Mouse (Mus musculus) embryonic facial prominence, embryonic 14.5 days (tissue): ENCODE measurements around the gene Cc2d2a. TPM values are rescaled to one million over a fixed set of nuclear protein-coding genes. Genes with fewer than 3 reads are reported as not detected.

Experiments used
- ATAC-seq: fragments of 200-750 bp; cut with Nextera tagmentation; 2 replicates; pipeline ENCODE4 v1.8.0; 2017; ENCODE audit warnings: low read depth, moderate number of reproducible peaks, moderate TSS enrichment
- DNase-seq: peaks from one replicate; pipeline ENCODE4 v3.0.0-alpha.2; 2015; ENCODE audit warnings: low spot score
- H3K27ac ChIP-seq: fragments of 300-500 bp; sonication (generic); replicated peaks from 2 replicates; pipeline ENCODE4 v1.5.1; 2014; ENCODE audit warnings: low read depth, mild to moderate bottlenecking, low read length, moderate library complexity
- H3K27me3 ChIP-seq: fragments of 300-500 bp; sonication (generic); replicated peaks from 2 replicates; pipeline ENCODE4 v1.6.1; 2014; ENCODE audit warnings: low read length; ENCODE audit not compliant: control insufficient read depth, insufficient read depth
- H3K36me3 ChIP-seq: fragments of 300-500 bp; sonication (generic); 2 replicates; pipeline ENCODE4 v1.6.1; 2014; ENCODE audit warnings: low read length, mixed read lengths; ENCODE audit not compliant: control insufficient read depth, insufficient read depth
- H3K4me1 ChIP-seq: fragments of 300-500 bp; sonication (generic); 2 replicates; pipeline ENCODE4 v1.6.1; 2014; ENCODE audit warnings: antibody characterized with exemption, low read length; ENCODE audit not compliant: control insufficient read depth, insufficient read depth
- H3K4me2 ChIP-seq: fragments of 300-500 bp; sonication (generic); 2 replicates; pipeline ENCODE4 v1.6.1; 2014; ENCODE audit warnings: low read depth, mild to moderate bottlenecking, low read length, moderate library complexity, mixed read lengths
- H3K4me3 ChIP-seq: fragments of 300-500 bp; sonication (generic); 2 replicates; pipeline ENCODE4 v1.5.1; 2014; ENCODE audit warnings: low read depth, mild to moderate bottlenecking, low read length
- H3K9ac ChIP-seq: fragments of 300-500 bp; sonication (generic); 2 replicates; pipeline ENCODE4 v1.6.1; 2014; ENCODE audit warnings: low read depth, mild to moderate bottlenecking, low read length, moderate library complexity, mixed read lengths
- H3K9me3 ChIP-seq: fragments of 300-500 bp; sonication (generic); 2 replicates; pipeline ENCODE4 v1.6.1; 2016; ENCODE audit warnings: low read length; ENCODE audit not compliant: control insufficient read depth
- WGBS: fragments of 180-500 bp; shearing (Covaris S2); extraction: QIAGEN DNeasy Blood & Tissue Kit; methylation state at CpG from one replicate; pipeline ENCODE4 v1.1.7; 2014; 5-methylcytosine and 5-hydroxymethylcytosine counted together
- polyA plus RNA-seq: library from polyadenylated mRNA; unstranded; fragments of >200 nt; fragmentation: Nextera tagmentation; extraction: Ambion mirVana; gene quantifications from 2 replicates; pipeline ENCODE4 v1.2.1, GENCODE M21; 2014

Gene Cc2d2a
- polyA plus RNA-seq, 1 experiment from 2014 or later: 9.0 TPM

GRCm38 (mm10) chr5:43783996-43784395 lies 121.8 kb downstream of the Cc2d2a start:
- DNase-seq (no peak), ATAC-seq (no peak)
- H3K27ac ChIP-seq: no peak overlapping the region
- 84% methylated on average over 2 of the region's 2 CpGs for WGBS
- H3K36me3 ChIP-seq: no peaks in the 10 kb centered on the region
- peaks cover 6% of the 10 kb centered on the region for H3K4me1 ChIP-seq
- no peak overlapping the region for H3K9ac ChIP-seq
- H3K27me3 ChIP-seq: no peaks in the 10 kb centered on the region
- H3K4me3 ChIP-seq: no peak overlapping the region
- H3K9me3 ChIP-seq: no peaks in the 10 kb centered on the region
- no peak overlapping the region for H3K4me2 ChIP-seq

GRCm38 (mm10) chr5:43786607-43787006 lies 124.5 kb downstream of the Cc2d2a start:
- Histone ChIP-seq H3K27me3 (no peaks in the 10 kb centered on the region), H3K27ac (no peak overlapping the region), H3K4me2 (no peak overlapping the region), H3K9me3 (no peaks in the 10 kb centered on the region), H3K4me3 (no peak overlapping the region), H3K4me1 (no peaks in the 10 kb centered on the region), H3K36me3 (no peaks in the 10 kb centered on the region), H3K9ac (no peak overlapping the region)
- DNase-seq (no peak), ATAC-seq (no peak)
- 87% methylated on average over 4 of the region's 4 CpGs for WGBS

GRCm38 (mm10) chr5:43787976-43788752 lies 126.0 kb downstream of the Cc2d2a start:
- WGBS: 74% methylated on average over 9 of the region's 9 CpGs
- no peaks in the 10 kb centered on the region for H3K4me1 ChIP-seq
- H3K27me3 ChIP-seq: no peaks in the 10 kb centered on the region
- no peak overlapping the region for H3K4me2 ChIP-seq
- no peak for DNase-seq
- no peak overlapping the region for H3K27ac ChIP-seq
- H3K9ac ChIP-seq: no peak overlapping the region
- no peak overlapping the region for H3K4me3 ChIP-seq
- no peaks in the 10 kb centered on the region for H3K36me3 ChIP-seq
- no peaks in the 10 kb centered on the region for H3K9me3 ChIP-seq
- ATAC-seq: no peak

Other genes starting within 250 kb of the Cc2d2a start
- 19.7 and 20.1 TPM in 2 replicates for gene C1qtnf7, start 146.8 kb upstream of the Cc2d2a start, polyA plus RNA-seq
- gene Bst1, start 156.5 kb downstream of the Cc2d2a start, polyA plus RNA-seq: 0.14 and 0.47 TPM in 2 replicates
- gene Fbxl5, start 159.3 kb downstream of the Cc2d2a start, polyA plus RNA-seq: 61.6 and 64.1 TPM in 2 replicates
- gene Cd38, start 206.2 kb downstream of the Cc2d2a start, polyA plus RNA-seq: 7.8 and 9.1 TPM in 2 replicates